ENCODE assay signal across 7 mouse cellular contexts in the genomic region with DNA sequence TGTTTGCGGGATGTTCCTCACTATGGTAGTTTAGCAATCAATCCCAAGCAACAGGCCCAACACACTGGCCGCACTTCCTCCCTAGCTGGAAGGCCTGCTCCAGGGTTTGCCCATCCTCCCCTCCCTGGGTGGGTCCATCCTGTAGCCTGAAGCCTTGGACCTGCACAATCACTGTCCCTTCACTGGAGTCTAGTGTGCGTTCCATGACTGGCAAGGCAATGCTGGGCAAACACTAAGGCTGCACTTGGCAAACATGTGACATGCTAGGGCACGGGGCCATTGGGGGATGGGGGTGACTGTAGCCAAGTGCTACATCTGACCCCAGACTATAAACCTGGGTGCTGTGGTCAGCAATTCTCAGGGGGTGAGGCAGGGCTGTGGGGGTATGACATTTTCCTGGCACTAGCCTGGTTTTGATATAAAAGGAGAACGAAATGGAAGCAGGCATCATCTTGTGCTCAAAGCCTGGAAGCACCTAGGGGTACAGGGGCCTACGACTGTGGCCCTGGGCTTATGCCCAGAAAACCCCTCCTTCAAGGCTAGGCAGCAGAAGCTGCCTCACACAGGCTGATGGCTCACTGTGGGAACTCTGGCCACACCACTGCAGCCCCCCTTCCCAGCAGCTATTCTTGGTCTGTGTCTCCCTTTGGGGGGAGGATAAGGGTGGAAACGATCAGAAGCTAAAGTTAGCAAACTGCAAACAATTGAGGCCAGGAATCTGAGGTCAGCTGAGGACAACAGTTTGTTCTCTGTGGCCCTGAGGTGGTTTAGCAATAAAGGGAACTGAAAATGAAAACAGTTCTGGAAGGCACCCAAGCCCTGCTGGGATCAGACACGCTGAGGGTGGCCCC. TPM values are rescaled to one million over a fixed set of nuclear protein-coding genes. Genes with fewer than 3 reads are reported as not detected.
DNase-seq lines count a peak whose midpoint lies in the region; ATAC-seq and TF ChIP-seq lines count a peak whose summit lies in the region.

No protein-coding gene starts in this region.

- peak overlapping the region; percentile 40 for H3K27ac ChIP-seq in ES-E14 (ENCODE audit: insufficient read depth, low read depth, low read length, poor library complexity, severe bottlenecking)
- H3K27ac ChIP-seq in embryonic fibroblast, embryonic 13.5 days (ENCODE audit: insufficient read depth, low read length) = peak overlapping the region; percentile 60
- H3K27ac ChIP-seq in limb, embryonic 12.5 days = peak overlapping the region; percentile 42; the same call in 1 of the 2 replicates
- peak overlapping the region; percentile 28 for H3K27ac ChIP-seq in midbrain, embryonic 15.5 days

- H3K36me3 ChIP-seq in ES-E14 (ENCODE audit: control insufficient read depth, insufficient read depth, low read length, poor library complexity, severe bottlenecking) = no peaks in the 10 kb centered on the region; the same call in 1 of the 2 replicates
- no peaks in the 10 kb centered on the region for H3K36me3 ChIP-seq in limb, embryonic 12.5 days
- H3K36me3 ChIP-seq in midbrain, embryonic 15.5 days (replicated peaks) = no peaks in the 10 kb centered on the region

- H3K4me3 ChIP-seq in ES-E14 (ENCODE audit: insufficient read depth in 1 of 2, low read depth in 1 of 2, low read length in 2 of 2, poor library complexity in 1 of 2, severe bottlenecking in 1 of 2) = no peak overlapping the region
- H3K4me3 ChIP-seq in embryonic fibroblast, embryonic 13.5 days (ENCODE audit: insufficient read depth, low read length) = no peak overlapping the region
- no peak overlapping the region for H3K4me3 ChIP-seq in limb, embryonic 12.5 days (replicated peaks)
- no peak overlapping the region for H3K4me3 ChIP-seq in midbrain, embryonic 15.5 days

- H3K4me1 ChIP-seq in ES-E14 (ENCODE audit: control insufficient read depth in 2 of 2, insufficient read depth in 2 of 2, low read length in 2 of 2, poor library complexity in 1 of 2) = peaks cover 12 to 54% of the 10 kb centered on the region in 2 experiments
- H3K4me1 ChIP-seq in embryonic fibroblast, embryonic 13.5 days (ENCODE audit: control insufficient read depth, insufficient read depth, low read length) = peaks cover 25% of the 10 kb centered on the region
- peaks cover 64% of the 10 kb centered on the region for H3K4me1 ChIP-seq in limb, embryonic 12.5 days (replicated peaks)
- peaks cover 50% of the 10 kb centered on the region for H3K4me1 ChIP-seq in midbrain, embryonic 15.5 days

- intact Hi-C loops in heart, postnatal 14 days (cut with DNase I) = loop anchor here (1.0 to 2.0 kb wide), 3 partner anchors 15 to 53 kb away; no protein-coding TSS in a partner anchor

- H3K4me2 ChIP-seq in limb, embryonic 12.5 days = no peak overlapping the region
- H3K4me2 ChIP-seq in midbrain, embryonic 15.5 days = no peak overlapping the region

- no peak for DNase-seq in ES-E14 (ENCODE audit: low read depth, low spot score)
- DNase-seq in adrenal gland, adult 2 months = peak; percentile 86
- DNase-seq in heart, postnatal 14 days = peak; percentile 82 to 86
- DNase-seq in retina, postnatal 1 day = no peak

- no peak for TF ChIP-seq CTCF in embryonic fibroblast, embryonic 13.5 days (IDR thresholded peaks at IDR 0.05; ENCODE audit: borderline replicate concordance, insufficient read depth, low read length)

- 0 out of 2 replicates have a peak overlapping the region, but pooled peaks have one; percentile 10 for H3K9ac ChIP-seq in ES-E14 (ENCODE audit: insufficient read depth, low read depth, low read length, poor library complexity, severe bottlenecking)
- H3K9ac ChIP-seq in limb, embryonic 12.5 days (replicated peaks) = no peak overlapping the region
- no peak overlapping the region for H3K9ac ChIP-seq in midbrain, embryonic 15.5 days

- no peaks in the 10 kb centered on the region for H3K27me3 ChIP-seq in limb, embryonic 12.5 days
- H3K27me3 ChIP-seq in midbrain, embryonic 15.5 days (replicated peaks) = no peaks in the 10 kb centered on the region

- WGBS in limb, embryonic 12.5 days = 54% methylated on average over 8 of the region's 8 CpGs
- WGBS in midbrain, embryonic 15.5 days = 52% methylated on average over 8 of the region's 8 CpGs

- ATAC-seq in limb, embryonic 12.5 days (ENCODE audit: insufficient number of reproducible peaks, insufficient read depth, low FRiP score, low TSS enrichment, low read depth) = no peak
- peak; percentile 22; the same call in 1 of the 2 replicates for ATAC-seq in midbrain, embryonic 15.5 days (replicated peaks)

- in situ Hi-C loops in ES-E14 (cut with MboI; ENCODE audit: low sequenced_read_pairs in 2 of 2, unreplicated experiment in 2 of 2) = no loop called here

- TF ChIP-seq POLR2A in embryonic fibroblast, embryonic 13.5 days (IDR thresholded peaks at IDR 0.05; ENCODE audit: low read depth, low read length) = no peak

- no peaks in the 10 kb centered on the region for H3K9me3 ChIP-seq in ES-E14 (ENCODE audit: control insufficient read depth, insufficient read depth, low read depth, low read length)
- H3K9me3 ChIP-seq in limb, embryonic 12.5 days = no peaks in the 10 kb centered on the region
- no peaks in the 10 kb centered on the region for H3K9me3 ChIP-seq in midbrain, embryonic 15.5 days

TF ChIP-seq in ES-E14, 5 proteins besides CTCF, POLR2A, EP300 and RAD21:
- TF ChIP-seq ZC3H11A (IDR thresholded peaks at IDR 0.05; ENCODE audit: borderline replicate concordance, low read depth, low read length) = no peak
- TF ChIP-seq HCFC1 (IDR thresholded peaks at IDR 0.05; ENCODE audit: borderline replicate concordance, insufficient read depth, low read length) = no peak
- no peak for TF ChIP-seq MAFK (IDR thresholded peaks at IDR 0.05; ENCODE audit: insufficient read depth, low read depth, low read length)
- no peak for TF ChIP-seq CHD2 (IDR thresholded peaks at IDR 0.05; ENCODE audit: low read depth, low read length)
- TF ChIP-seq ZNF384 (IDR thresholded peaks at IDR 0.05; ENCODE audit: low read depth, low read length) = no peak

RNA-seq across cellular contexts. Expression of a gene that starts 5.0 kb away (rescaled TPM):
- total RNA-seq in ES-E14 (2012; rRNA removed) = 0.21 TPM in 1 of 2 replicates, not detected in the other
- total RNA-seq in adrenal gland, adult 2 months (2021) = not detected
- polyA plus RNA-seq in adrenal gland, adult 2 months (2012; rRNA removed) = not detected in 2 replicates
- not detected in 2 replicates for polyA plus RNA-seq in embryonic fibroblast, embryonic 13.5 days (2011; ENCODE audit: insufficient read length, low read depth, missing spikeins)
- total RNA-seq in heart, postnatal 14 days (2021) = not detected
- polyA plus RNA-seq in limb, embryonic 12.5 days (2016; fragmentation: Nextera tagmentation; extraction: Ambion mirVana) = not detected in 2 replicates
- polyA plus RNA-seq in midbrain, embryonic 15.5 days (2015; fragmentation: Nextera tagmentation; extraction: Ambion mirVana) = 0.17 and 0.23 TPM in 2 replicates

RNA-seq across cellular contexts. Expression of a gene that starts 27.1 kb away (rescaled TPM):
- total RNA-seq in ES-E14 (2012; rRNA removed) = 25.8 and 29.4 TPM in 2 replicates
- total RNA-seq in adrenal gland, adult 2 months (2021) = 10 to 100 TPM; 67.0 to 77.8 TPM
- polyA plus RNA-seq in adrenal gland, adult 2 months (2012; rRNA removed) = 69.2 and 87.7 TPM in 2 replicates
- polyA plus RNA-seq in embryonic fibroblast, embryonic 13.5 days (2011; ENCODE audit: insufficient read length, low read depth, missing spikeins) = 34.6 and 40.2 TPM in 2 replicates
- total RNA-seq in heart, postnatal 14 days (2021) = 10 to 100 TPM; 93.5 to 97.3 TPM
- 16.9 and 17.0 TPM in 2 replicates for polyA plus RNA-seq in limb, embryonic 12.5 days (2016; fragmentation: Nextera tagmentation; extraction: Ambion mirVana)
- 21.7 and 23.4 TPM in 2 replicates for polyA plus RNA-seq in midbrain, embryonic 15.5 days (2015; fragmentation: Nextera tagmentation; extraction: Ambion mirVana)

Comparison
In these comparisons a context has a peak if more than half of its experiments do, and no peak if none do; other contexts are left out.
1. DNase-seq: peak in adrenal gland, adult 2 months (single experiment) and heart, postnatal 14 days (2 of 2); none in ES-E14 (single experiment) and retina, postnatal 1 day (single experiment).
2. Peak in every context shown above with its lines, with median percentiles within 50 percentile points of each other: H3K27ac ChIP-seq.